Mouse (Mus musculus) granulocyte monocyte progenitor cell, adult 5-6 weeks (primary cell): ENCODE measurements around the gene Gart. TPM values are rescaled to one million over a fixed set of nuclear protein-coding genes. Genes with fewer than 3 reads are reported as not detected.
"Not testable (repeated sequence)": the region's sequence is repeated elsewhere in the genome, so short reads cannot be mapped to it uniquely, and the experiment has no call there.

Source experiments
- ATAC-seq: replicated peaks from 2 replicates; pipeline ENCODE4 v1.8.0; 2016; ENCODE audit warnings: mild to moderate bottlenecking, moderate TSS enrichment, inconsistent platforms; ENCODE audit not compliant: poor library complexity, severe bottlenecking
- total RNA-seq, 2 experiments: library from RNA; stranded (forward) in 1 of 2; stranded (reverse) in 1 of 2; fragments of 200-712, 200-1000 nt in 1 of 2; fragments of >200 nt in 1 of 2; fragmentation: Nextera tagmentation in 1 of 2; gene quantifications; 2 replicates each; pipeline ENCODE4 v1.2.3; 2014 to 2017

Gene Gart
- total RNA-seq, 2 experiments from 2014 or later = 169 to 453 TPM

GRCm38 (mm10) chr16:91649246-91649645, 2.5 kb upstream of the Gart start:
- ATAC-seq = no peak

GRCm38 (mm10) chr16:91648220-91648550, 1.4 kb upstream of the Gart start:
- ATAC-seq = peak; percentile 48

- peak; percentile 80 for ATAC-seq
These were observed 888 bp upstream of the Gart start, which contains the start of gene Son for GRCm38 (mm10) chr16:91647461-91648219. Gene Son, plus strand, starts transcription at chr16:91647506.

GRCm38 (mm10) chr16:91645995-91646602, 653 bp downstream of the Gart start:
- ATAC-seq = no peak

- not testable (repeated sequence) for ATAC-seq
These were observed 1.3 kb downstream of the Gart start for GRCm38 (mm10) chr16:91645420-91645819.

- ATAC-seq = no peak
These were observed 1.9 kb downstream of the Gart start for GRCm38 (mm10) chr16:91644901-91645300.

- peak; percentile 71 for ATAC-seq
These were observed 6.6 kb downstream of the Gart start for GRCm38 (mm10) chr16:91640171-91640570.

GRCm38 (mm10) chr16:91639636-91640035, 7.1 kb downstream of the Gart start:
- no peak for ATAC-seq

- ATAC-seq = no peak
These were observed 7.6 kb downstream of the Gart start for GRCm38 (mm10) chr16:91639161-91639560.

GRCm38 (mm10) chr16:91633641-91634040, 13.1 kb downstream of the Gart start:
- ATAC-seq = 0 out of 2 replicates have a peak, but pooled peaks have one; percentile 15

- no peak for ATAC-seq
These were observed 13.8 kb downstream of the Gart start for GRCm38 (mm10) chr16:91632940-91633339.

GRCm38 (mm10) chr16:91632439-91632838, 14.3 kb downstream of the Gart start:
- ATAC-seq = no peak

- no peak for ATAC-seq
These were observed 16.2 kb downstream of the Gart start for GRCm38 (mm10) chr16:91630584-91630983.

GRCm38 (mm10) chr16:91629749-91630148, 17.0 kb downstream of the Gart start:
- ATAC-seq = 0 out of 2 replicates have a peak, but pooled peaks have one; percentile 10

- peak; percentile 94 for ATAC-seq
These were observed 18.1 kb downstream of the Gart start for GRCm38 (mm10) chr16:91628673-91629072.

GRCm38 (mm10) chr16:91627831-91628230, 18.9 kb downstream of the Gart start:
- ATAC-seq = no peak

GRCm38 (mm10) chr16:91623074-91623473, 23.7 kb downstream of the Gart start:
- peak; percentile 56 for ATAC-seq

GRCm38 (mm10) chr16:91620991-91621390, 25.8 kb downstream of the Gart start:
- ATAC-seq = no peak

GRCm38 (mm10) chr16:91620185-91620584, 26.6 kb downstream of the Gart start:
- ATAC-seq = no peak

- peak; percentile 94 for ATAC-seq
These were observed 27.9 kb downstream of the Gart start, which contains the start of gene Dnajc28 for GRCm38 (mm10) chr16:91618511-91619501. Gene Dnajc28, minus strand, starts transcription at chr16:91619026.
